Mouse (Mus musculus): ENCODE measurements around the gene Ldhb. TPM values are rescaled to one million over a fixed set of nuclear protein-coding genes. Genes with fewer than 3 reads are reported as not detected.

Ldhb gene
- polyA plus RNA-seq (2015; fragmentation: Nextera tagmentation; extraction: Ambion mirVana), result 41.0 and 43.0 TPM in 2 replicates

DNA sequence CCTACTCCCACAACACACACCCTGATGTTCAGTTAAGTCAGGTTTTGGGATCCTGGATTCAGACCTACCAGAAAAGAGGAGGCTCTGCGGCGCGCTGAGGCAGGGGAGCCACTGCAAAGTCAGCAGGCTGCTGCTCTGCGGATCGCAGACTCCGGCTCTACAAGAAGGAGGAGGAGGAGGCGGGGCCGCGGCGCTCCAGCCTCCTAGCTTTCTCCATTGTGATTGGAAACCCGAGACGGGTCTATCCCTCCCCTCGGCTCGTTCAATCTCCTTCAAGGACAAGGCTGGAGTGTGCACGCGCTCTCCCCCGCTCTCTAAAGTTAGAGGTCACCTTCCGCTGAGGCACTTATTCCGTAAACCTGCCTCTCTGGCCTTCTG lies at the start of gene Ldhb:
Gene Ldhb, minus strand, starts transcription at position 173 of the 378 bp plus-strand sequence.
- Histone ChIP-seq H3K27me3 (peaks cover 36% of the 10 kb centered on the region), H3K4me3 (replicated peaks) (peak within 1 kb of the TSS; percentile 47), H3K9me3 (replicated peaks) (no peaks in the 10 kb centered on the region), H3K4me1 (replicated peaks) (peaks cover 6% of the 10 kb centered on the region; the same call in 1 of the 2 replicates), H3K27ac (no peak within 1 kb of the TSS), H3K9ac (peak within 1 kb of the TSS; percentile 8), H3K4me2 (peak within 1 kb of the TSS; percentile 64), H3K36me3 (no peaks in the 10 kb centered on the region)
- ATAC-seq (ENCODE audit: low read depth) (peak; percentile 80), DNase-seq (peak; percentile 23)
- WGBS (ENCODE audit: insufficient replicate concordance), result under 1% methylated on average over 19 of the region's 19 CpGs

DNA sequence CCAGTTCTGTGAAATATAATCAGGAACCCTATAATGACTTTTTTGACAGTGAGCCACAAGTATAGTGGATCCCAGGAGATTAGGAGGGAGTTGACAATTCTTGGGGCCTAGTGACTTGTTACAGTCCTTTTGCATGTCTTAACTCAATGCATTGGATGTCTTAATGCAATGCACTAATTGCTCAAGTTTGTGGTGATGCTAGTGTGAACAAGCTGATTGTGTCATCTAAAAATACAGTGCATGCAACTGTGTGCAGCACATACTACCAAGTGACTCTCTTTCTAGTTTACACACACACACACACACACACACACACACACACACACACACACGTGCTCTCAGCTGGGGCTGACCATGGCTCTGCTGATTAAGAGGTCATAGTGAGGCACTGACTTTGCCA lies 48.2 kb upstream of the Ldhb start:
- no peaks in the 10 kb centered on the region for H3K9me3 ChIP-seq (replicated peaks)
- no peaks in the 10 kb centered on the region for H3K4me1 ChIP-seq (replicated peaks)
- ATAC-seq (ENCODE audit: low read depth), result no peak
- H3K36me3 ChIP-seq, result no peaks in the 10 kb centered on the region
- no peak overlapping the region for H3K9ac ChIP-seq
- no peak overlapping the region for H3K4me2 ChIP-seq
- 48% methylated on average over 1 of the region's 1 CpGs for WGBS (ENCODE audit: insufficient replicate concordance)
- DNase-seq, result no peak
- no peak overlapping the region for H3K4me3 ChIP-seq (replicated peaks)
- H3K27me3 ChIP-seq, result no peaks in the 10 kb centered on the region
- H3K27ac ChIP-seq, result no peak overlapping the region

DNA sequence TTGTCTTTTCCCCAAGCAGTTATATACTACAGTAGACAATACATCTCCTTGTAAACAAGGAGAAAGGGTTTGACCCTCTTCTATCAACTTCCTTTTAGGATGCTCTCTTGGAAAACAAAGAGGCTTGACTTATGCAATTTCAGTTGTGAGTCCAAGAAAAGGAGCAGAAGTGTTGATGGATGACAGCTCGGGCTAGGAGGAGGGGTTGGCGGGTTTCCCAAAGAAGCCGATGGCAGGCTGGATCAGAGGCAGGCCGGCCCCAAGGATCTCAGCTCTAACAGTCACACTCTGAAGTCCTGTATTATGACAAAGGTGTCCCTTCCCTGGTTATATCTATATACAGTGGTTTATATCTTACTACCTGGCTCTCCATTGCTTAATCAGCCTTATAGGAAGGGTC lies 43.7 kb upstream of the Ldhb start:
- Histone ChIP-seq H3K9me3 (replicated peaks) (no peaks in the 10 kb centered on the region), H3K4me1 (replicated peaks) (no peaks in the 10 kb centered on the region), H3K9ac (no peak overlapping the region), H3K4me3 (replicated peaks) (no peak overlapping the region), H3K4me2 (no peak overlapping the region), H3K27ac (no peak overlapping the region), H3K36me3 (no peaks in the 10 kb centered on the region), H3K27me3 (no peaks in the 10 kb centered on the region)
- ATAC-seq (ENCODE audit: low read depth) (no peak), DNase-seq (no peak)
- 71% methylated on average over 4 of the region's 4 CpGs for WGBS (ENCODE audit: insufficient replicate concordance)

DNA sequence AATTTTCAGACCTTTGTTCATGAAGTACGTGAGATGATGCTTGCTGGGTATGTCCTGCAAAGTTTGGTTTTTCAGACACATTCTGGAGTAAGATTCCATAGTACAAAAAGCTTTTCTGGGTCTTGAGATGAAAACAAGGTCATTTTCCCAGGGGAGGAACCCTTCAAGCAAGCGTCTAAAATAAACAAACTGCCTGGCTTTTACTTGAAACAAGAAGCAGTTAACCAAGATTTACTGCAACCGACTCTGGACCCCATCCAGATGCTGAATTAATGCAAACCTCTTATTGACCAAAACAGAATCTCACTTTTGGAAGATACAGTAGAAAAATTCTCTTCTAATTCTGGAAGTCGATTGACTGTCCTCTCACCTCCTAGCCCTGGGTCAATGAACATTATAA lies 43.1 kb upstream of the Ldhb start:
- Histone ChIP-seq H3K4me1 (replicated peaks) (no peaks in the 10 kb centered on the region), H3K36me3 (no peaks in the 10 kb centered on the region), H3K4me3 (replicated peaks) (no peak overlapping the region), H3K27me3 (no peaks in the 10 kb centered on the region), H3K9ac (no peak overlapping the region), H3K4me2 (no peak overlapping the region), H3K27ac (no peak overlapping the region), H3K9me3 (replicated peaks) (no peaks in the 10 kb centered on the region)
- DNase-seq, result no peak
- WGBS (ENCODE audit: insufficient replicate concordance), result 51% methylated on average over 4 of the region's 4 CpGs
- no peak for ATAC-seq (ENCODE audit: low read depth)

DNA sequence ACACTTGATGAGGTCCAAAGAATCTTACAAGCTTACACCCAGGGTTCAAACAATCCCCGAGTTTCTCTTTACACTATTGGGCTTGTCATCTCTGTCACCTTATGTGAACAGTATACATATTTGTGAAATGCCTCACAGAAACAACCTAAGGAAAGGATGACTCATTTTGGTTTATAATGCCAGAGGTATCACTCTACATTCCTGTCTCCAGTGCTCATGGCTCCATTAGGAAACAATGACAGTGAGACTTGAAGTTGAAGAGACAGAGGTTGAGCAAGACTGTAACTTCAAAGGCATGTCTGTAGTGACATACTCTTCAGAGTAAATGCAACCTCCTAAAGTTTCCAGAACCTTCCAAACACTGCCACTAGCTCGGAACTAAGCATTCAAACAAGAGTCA lies 40.6 kb upstream of the Ldhb start:
- DNase-seq (no peak), ATAC-seq (ENCODE audit: low read depth) (no peak)
- no peak overlapping the region for H3K4me3 ChIP-seq (replicated peaks)
- H3K4me1 ChIP-seq (replicated peaks), result no peaks in the 10 kb centered on the region
- H3K4me2 ChIP-seq, result no peak overlapping the region
- no peaks in the 10 kb centered on the region for H3K36me3 ChIP-seq
- H3K9me3 ChIP-seq (replicated peaks), result no peaks in the 10 kb centered on the region
- H3K27ac ChIP-seq, result no peak overlapping the region
- 51% methylated on average over 2 of the region's 2 CpGs for WGBS (ENCODE audit: insufficient replicate concordance)
- H3K9ac ChIP-seq, result no peak overlapping the region
- H3K27me3 ChIP-seq, result no peaks in the 10 kb centered on the region

DNA sequence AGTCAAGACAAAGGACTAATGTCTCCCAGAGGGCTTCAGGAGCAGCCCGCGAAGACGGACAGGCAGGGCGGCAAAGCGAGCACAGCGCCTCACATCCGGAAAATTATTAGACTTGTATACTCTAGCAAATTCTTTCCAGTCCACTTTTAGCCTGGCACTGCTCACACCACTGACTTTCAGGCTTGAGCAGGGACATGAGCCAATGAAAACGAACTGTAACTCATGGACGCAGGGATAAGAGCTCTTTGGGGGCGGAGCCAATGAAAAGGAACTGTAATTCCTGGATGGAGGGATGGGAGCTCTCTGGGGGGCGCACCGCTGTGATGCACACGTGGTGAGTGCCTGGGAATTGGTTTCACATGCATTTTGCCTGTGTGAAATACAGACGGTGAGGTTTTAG lies 37.4 kb upstream of the Ldhb start:
- Histone ChIP-seq H3K4me1 (replicated peaks) (no peaks in the 10 kb centered on the region), H3K9ac (no peak overlapping the region), H3K4me3 (replicated peaks) (no peak overlapping the region), H3K9me3 (replicated peaks) (no peaks in the 10 kb centered on the region), H3K27ac (no peak overlapping the region), H3K36me3 (no peaks in the 10 kb centered on the region), H3K4me2 (no peak overlapping the region), H3K27me3 (no peaks in the 10 kb centered on the region)
- DNase-seq (no peak), ATAC-seq (ENCODE audit: low read depth) (no peak)
- 50% methylated on average over 14 of the region's 14 CpGs for WGBS (ENCODE audit: insufficient replicate concordance)

DNA sequence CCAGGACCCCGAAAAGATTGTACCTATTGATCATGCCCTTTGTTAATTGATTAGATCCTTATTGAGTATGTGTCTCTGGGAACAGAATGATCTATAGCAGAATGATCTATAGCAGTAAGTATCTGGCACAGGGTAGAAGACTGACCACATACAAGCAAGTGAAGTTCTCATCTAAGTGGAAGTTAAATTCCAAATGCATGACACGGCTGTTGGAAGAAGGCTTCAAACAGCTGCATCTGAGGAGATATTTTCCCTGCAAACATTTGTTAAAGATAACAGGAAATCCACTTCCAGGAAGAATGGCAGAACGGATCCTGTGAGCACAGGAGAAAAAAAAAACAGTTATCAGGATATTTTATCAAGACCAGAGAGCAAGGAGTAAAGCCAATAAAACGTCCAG lies 35.9 kb upstream of the Ldhb start:
- Histone ChIP-seq H3K9me3 (replicated peaks) (no peaks in the 10 kb centered on the region), H3K4me3 (replicated peaks) (no peak overlapping the region), H3K4me1 (replicated peaks) (no peaks in the 10 kb centered on the region), H3K27me3 (no peaks in the 10 kb centered on the region), H3K27ac (no peak overlapping the region), H3K9ac (no peak overlapping the region), H3K4me2 (no peak overlapping the region), H3K36me3 (no peaks in the 10 kb centered on the region)
- WGBS (ENCODE audit: insufficient replicate concordance), result 41% methylated on average over 4 of the region's 4 CpGs
- DNase-seq, result no peak
- ATAC-seq (ENCODE audit: low read depth), result no peak

DNA sequence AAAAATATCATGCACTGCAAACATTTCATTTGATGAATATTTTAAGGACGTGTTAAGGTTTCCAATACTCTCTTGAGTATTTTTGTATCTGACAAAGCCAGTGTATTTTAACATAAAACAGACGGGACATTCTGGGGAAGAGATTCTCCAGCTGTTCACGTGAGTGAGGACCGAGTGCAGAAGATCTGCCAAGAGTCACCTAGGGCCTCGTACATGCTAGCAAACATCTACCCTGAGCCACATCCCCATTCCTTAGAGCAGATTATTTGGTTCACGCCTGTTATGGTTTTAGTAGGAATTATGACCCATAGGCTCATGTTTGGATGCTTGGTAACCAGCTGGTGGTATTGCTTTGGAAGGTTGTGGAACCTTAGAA lies 35.0 kb upstream of the Ldhb start:
- no peaks in the 10 kb centered on the region; the same call in 1 of the 2 replicates for H3K4me1 ChIP-seq (replicated peaks)
- H3K9me3 ChIP-seq (replicated peaks), result no peaks in the 10 kb centered on the region
- no peak overlapping the region for H3K27ac ChIP-seq
- no peaks in the 10 kb centered on the region for H3K36me3 ChIP-seq
- no peak overlapping the region for H3K4me3 ChIP-seq (replicated peaks)
- DNase-seq (no peak), ATAC-seq (ENCODE audit: low read depth) (no peak)
- WGBS (ENCODE audit: insufficient replicate concordance), result 66% methylated on average over 6 of the region's 6 CpGs
- no peak overlapping the region for H3K4me2 ChIP-seq
- H3K27me3 ChIP-seq, result no peaks in the 10 kb centered on the region
- H3K9ac ChIP-seq, result no peak overlapping the region

DNA sequence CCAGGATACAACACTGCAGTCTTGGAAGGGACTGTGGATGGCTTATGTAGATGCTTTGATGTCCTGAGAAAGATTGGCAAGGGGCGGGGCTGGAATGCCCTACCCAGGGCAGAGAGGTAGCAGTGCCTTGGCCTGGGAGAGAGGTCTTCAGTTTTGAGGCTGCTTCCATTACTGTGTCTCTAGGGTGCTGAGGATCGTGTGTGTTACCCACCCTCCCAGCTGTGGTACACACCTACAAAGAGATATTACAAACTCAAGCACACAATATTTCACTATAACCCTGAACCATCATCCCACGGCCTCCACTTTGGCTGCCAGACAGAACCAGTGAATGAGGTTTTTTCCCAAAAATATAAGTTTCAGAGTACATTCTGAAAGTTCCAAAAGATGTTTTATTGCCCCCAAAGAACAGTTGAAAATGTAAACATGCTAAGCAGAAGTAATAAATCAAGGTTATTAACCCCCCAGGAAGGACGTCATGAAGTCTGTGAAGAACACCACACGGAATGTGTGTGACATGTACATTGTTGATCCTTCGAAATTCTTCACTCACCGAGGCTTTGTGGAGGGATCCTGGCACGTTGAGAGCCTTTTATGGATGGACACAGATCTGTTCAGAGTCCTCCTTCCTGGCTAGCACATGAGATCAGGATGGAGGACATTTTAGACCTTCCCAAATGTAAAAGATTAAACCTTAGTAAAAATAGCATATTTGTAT lies 34.5 kb upstream of the Ldhb start:
- H3K4me2 ChIP-seq, result no peak overlapping the region
- H3K4me3 ChIP-seq (replicated peaks), result no peak overlapping the region
- no peaks in the 10 kb centered on the region for H3K9me3 ChIP-seq (replicated peaks)
- H3K27ac ChIP-seq, result no peak overlapping the region
- H3K4me1 ChIP-seq (replicated peaks), result no peaks in the 10 kb centered on the region; the same call in 1 of the 2 replicates
- no peaks in the 10 kb centered on the region for H3K27me3 ChIP-seq
- ATAC-seq (ENCODE audit: low read depth) (no peak), DNase-seq (no peak)
- H3K9ac ChIP-seq, result no peak overlapping the region
- 64% methylated on average over 8 of the region's 8 CpGs for WGBS (ENCODE audit: insufficient replicate concordance)
- H3K36me3 ChIP-seq, result no peaks in the 10 kb centered on the region

DNA sequence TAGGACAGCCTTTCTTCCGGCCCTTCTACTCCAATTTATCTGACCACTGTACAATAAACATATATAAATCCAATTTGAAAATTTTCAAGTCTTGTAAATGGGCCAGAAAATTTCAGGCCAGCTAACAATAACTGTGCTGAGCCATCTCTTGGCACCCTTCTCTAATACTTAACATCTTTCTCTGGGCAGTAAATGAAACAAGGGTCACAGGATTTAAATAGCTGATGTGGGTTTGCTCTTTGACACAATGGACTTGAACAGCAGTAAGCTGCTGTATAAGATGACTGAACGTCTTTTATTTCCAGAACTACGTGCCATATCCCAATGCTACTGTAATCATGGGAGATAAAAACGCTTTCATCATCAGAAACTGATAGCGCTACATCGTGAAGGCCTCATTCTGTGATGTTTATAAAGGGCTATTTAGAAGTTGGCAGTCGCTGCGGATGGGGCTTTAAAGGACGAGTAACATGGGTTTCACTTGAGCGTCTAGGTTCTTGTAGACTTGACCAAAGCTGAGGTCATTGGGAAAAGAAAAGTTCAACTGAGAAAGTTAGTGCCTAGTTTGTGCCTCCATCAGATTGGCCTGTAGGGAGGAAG lies 32.9 kb upstream of the Ldhb start:
- Histone ChIP-seq H3K36me3 (no peaks in the 10 kb centered on the region), H3K9me3 (replicated peaks) (no peaks in the 10 kb centered on the region), H3K4me2 (no peak overlapping the region), H3K4me3 (replicated peaks) (no peak overlapping the region), H3K27me3 (no peaks in the 10 kb centered on the region), H3K27ac (no peak overlapping the region), H3K4me1 (replicated peaks) (no peaks in the 10 kb centered on the region; the same call in 1 of the 2 replicates), H3K9ac (no peak overlapping the region)
- no peak for DNase-seq
- WGBS (ENCODE audit: insufficient replicate concordance), result 68% methylated on average over 10 of the region's 10 CpGs
- ATAC-seq (ENCODE audit: low read depth), result no peak

DNA sequence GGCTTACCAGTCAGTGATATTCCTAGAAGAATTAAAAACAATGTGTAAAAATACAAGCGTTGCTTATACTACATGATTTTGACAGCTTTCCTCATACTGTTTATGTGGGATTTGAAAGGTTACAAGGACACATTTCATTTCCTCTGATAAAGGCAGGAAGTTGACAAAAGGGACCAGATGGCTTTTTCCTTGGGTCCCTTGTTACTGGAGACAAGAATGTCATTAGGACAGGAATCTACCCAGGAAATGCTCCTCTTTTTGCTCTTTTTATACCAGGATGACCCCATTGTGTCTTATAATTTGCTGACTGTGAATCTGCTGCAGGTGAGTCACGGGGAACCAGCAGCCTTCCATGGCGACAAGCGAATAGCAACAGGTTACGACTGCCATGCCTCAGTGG lies 32.4 kb upstream of the Ldhb start:
- H3K4me3 ChIP-seq (replicated peaks), result no peak overlapping the region
- no peak for ATAC-seq (ENCODE audit: low read depth)
- no peaks in the 10 kb centered on the region for H3K27me3 ChIP-seq
- no peak overlapping the region for H3K4me2 ChIP-seq
- H3K9me3 ChIP-seq (replicated peaks), result no peaks in the 10 kb centered on the region
- 71% methylated on average over 5 of the region's 5 CpGs for WGBS (ENCODE audit: insufficient replicate concordance)
- no peak for DNase-seq
- no peak overlapping the region for H3K27ac ChIP-seq
- H3K36me3 ChIP-seq, result no peaks in the 10 kb centered on the region
- H3K4me1 ChIP-seq (replicated peaks), result no peaks in the 10 kb centered on the region; the same call in 1 of the 2 replicates
- no peak overlapping the region for H3K9ac ChIP-seq

DNA sequence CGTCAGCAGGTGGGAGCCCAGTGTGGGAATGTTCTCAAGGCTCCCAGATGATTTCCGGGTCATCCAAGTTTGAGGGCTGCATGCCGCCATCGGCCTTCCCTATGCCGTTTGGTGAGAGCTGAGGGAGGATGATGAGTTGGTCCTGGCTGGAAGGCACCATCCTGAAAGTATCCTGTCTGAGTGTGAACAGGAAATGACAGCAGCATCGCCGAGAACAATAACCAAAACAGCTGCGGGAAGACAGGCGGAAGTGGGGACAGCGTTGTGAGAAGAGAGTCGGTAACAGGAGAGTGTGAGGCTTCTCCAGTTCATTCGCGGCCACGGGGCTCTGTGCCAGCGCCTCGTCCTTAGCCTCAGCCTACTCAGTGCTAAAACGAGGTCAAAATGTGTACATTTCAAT lies 30.7 kb upstream of the Ldhb start:
- Histone ChIP-seq H3K9ac (no peak overlapping the region), H3K4me3 (replicated peaks) (no peak overlapping the region), H3K27me3 (no peaks in the 10 kb centered on the region), H3K4me1 (replicated peaks) (no peaks in the 10 kb centered on the region; the same call in 1 of the 2 replicates), H3K9me3 (replicated peaks) (no peaks in the 10 kb centered on the region), H3K4me2 (no peak overlapping the region), H3K36me3 (no peaks in the 10 kb centered on the region), H3K27ac (no peak overlapping the region)
- DNase-seq (no peak), ATAC-seq (ENCODE audit: low read depth) (no peak)
- 26% methylated on average over 17 of the region's 17 CpGs for WGBS (ENCODE audit: insufficient replicate concordance)

Measured in liver, embryonic 13.5 days (tissue).